Mouse (Mus musculus) bone marrow, adult 2 months (tissue): ENCODE results near the gene Sipa1l3. TPM values are rescaled to one million over a fixed set of nuclear protein-coding genes. Genes with fewer than 3 reads are reported as not detected.

Experiments used
- H3K27ac ChIP-seq: fragments of 200-500 bp; 2 replicates; pipeline ENCODE4 v1.5.1; 2012; ENCODE audit warnings: low read depth, mild to moderate bottlenecking, control low read depth, inconsistent platforms, low read length; ENCODE audit not compliant: control insufficient read depth, poor library complexity, insufficient read depth
- H3K4me1 ChIP-seq: fragments of 200-500 bp; 2 replicates; pipeline ENCODE4 v1.6.1; 2011; ENCODE audit warnings: low read length; ENCODE audit not compliant: control insufficient read depth, insufficient read depth
- H3K4me3 ChIP-seq: fragments of 200-500 bp; replicated peaks from 2 replicates; pipeline ENCODE3; 2011; ENCODE audit warnings: mild to moderate bottlenecking, low read depth, low read length, control low read depth; ENCODE audit not compliant: control insufficient read depth
- CTCF ChIP-seq: fragments of 200-500 bp; IDR thresholded peaks from 2 replicates; pipeline ENCODE4 v1.5.1; 2011; ENCODE audit warnings: low read length, control low read depth; ENCODE audit not compliant: control insufficient read depth, insufficient read depth
- POLR2A ChIP-seq: fragments of 200-500 bp; IDR thresholded peaks from 2 replicates; pipeline ENCODE4 v1.6.1; 2011; ENCODE audit warnings: low read depth, mild to moderate bottlenecking, control low read depth, low read length, borderline replicate concordance; ENCODE audit not compliant: control insufficient read depth
- WGBS: fragments of 180-500 bp; shearing (Covaris S2); methylation state at CpG from one replicate; pipeline ENCODE4 v1.1.7; 2018; 5-methylcytosine and 5-hydroxymethylcytosine counted together
- polyA plus RNA-seq: library from polyadenylated mRNA; stranded (reverse); fragments of >200 nt; gene quantifications from 2 replicates; pipeline ENCODE4 v1.2.4, GENCODE M21; 2011; ENCODE audit warnings: low replicate concordance; ENCODE audit not compliant: missing spikeins, insufficient read depth, insufficient read length

Gene Sipa1l3
- polyA plus RNA-seq, 1 experiment = 16.8 TPM

DNA sequence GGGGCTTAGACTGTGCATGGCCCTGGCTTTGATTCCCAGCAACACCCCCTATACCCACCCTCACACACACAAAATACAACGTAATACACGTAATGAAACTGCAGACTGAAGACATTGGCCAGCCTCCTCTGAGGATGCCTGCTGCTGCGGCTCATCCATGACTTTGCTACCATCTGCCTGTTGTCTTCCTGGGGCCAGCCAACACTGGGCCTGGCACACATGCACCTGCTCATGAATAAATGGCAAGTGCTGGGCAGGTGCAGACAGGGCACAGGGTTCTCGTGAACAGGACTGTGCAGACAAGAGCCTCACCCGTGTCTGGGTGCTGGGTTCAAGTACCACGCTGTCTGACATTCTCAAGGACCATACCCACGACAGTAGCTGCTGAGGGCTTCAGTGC, 174.7 kb downstream of the Sipa1l3 start:
- H3K27ac ChIP-seq = no peak overlapping the region
- no peak overlapping the region for H3K4me3 ChIP-seq
- WGBS = 88% methylated on average over 7 of the region's 7 CpGs
- no peaks in the 10 kb centered on the region for H3K4me1 ChIP-seq
- TF ChIP-seq POLR2A = no peak
- TF ChIP-seq CTCF = no peak

DNA sequence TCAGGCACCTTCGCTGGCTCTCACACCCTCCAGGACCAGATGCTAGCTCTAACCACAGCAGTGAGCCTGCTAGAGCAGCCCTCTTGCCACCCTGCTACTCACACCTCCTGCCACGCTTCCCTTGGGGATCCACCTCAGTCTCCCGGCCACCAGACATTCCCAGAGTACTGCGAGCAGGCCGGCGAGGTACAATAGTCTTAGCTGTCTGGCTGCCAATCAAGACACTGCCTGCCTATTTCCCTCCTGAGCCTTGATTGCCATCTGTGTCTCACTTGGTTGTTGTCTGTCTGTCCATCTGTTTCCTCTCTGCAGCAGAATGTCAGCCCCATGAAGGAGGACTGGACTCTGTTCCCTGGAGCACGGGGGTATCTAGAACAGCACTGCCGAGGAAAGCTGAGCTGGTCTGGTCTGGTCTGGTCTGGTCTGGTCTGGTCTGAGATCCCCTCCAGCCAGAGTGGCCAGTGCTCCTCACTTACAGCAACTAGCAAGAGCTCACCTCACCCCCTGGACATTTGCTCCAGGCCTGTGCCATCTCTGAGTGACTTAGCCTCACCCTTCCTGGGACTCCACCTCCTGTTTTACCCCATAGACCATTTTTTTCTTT, 175.8 kb downstream of the Sipa1l3 start:
- 60% methylated on average over 8 of the region's 8 CpGs for WGBS
- Histone ChIP-seq H3K4me3 (no peak overlapping the region), H3K27ac (no peak overlapping the region; the same call in 1 of the 2 replicates), H3K4me1 (0 out of 2 replicates have a peak, but pooled peaks cover 1% of the 10 kb centered on the region)
- TF ChIP-seq CTCF (no peak), POLR2A (no peak)

DNA sequence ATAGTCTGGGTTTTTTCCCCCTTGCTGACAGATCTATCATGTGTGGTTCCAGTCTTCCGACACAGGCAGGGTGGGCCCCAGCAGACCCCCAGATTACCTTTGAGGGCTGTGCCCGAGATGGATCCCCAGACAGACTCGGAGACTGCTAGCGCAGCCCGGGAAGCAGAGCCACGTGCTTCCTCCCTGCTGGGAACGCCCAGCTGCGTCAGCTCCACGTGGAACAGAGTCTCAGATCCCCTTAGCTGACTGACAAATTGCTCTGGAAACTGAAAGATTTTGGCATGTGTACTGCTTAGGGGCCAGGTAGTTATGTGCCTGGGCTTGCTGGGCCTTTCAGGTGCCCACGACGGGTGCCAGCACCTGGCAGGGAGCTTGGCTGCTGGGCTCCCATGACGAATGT, 176.7 kb downstream of the Sipa1l3 start:
- 85% methylated on average over 12 of the region's 12 CpGs for WGBS
- TF ChIP-seq CTCF = no peak
- no peak for TF ChIP-seq POLR2A
- Histone ChIP-seq H3K4me3 (no peak overlapping the region), H3K27ac (no peak overlapping the region), H3K4me1 (peaks cover 1% of the 10 kb centered on the region; the same call in 1 of the 2 replicates)

DNA sequence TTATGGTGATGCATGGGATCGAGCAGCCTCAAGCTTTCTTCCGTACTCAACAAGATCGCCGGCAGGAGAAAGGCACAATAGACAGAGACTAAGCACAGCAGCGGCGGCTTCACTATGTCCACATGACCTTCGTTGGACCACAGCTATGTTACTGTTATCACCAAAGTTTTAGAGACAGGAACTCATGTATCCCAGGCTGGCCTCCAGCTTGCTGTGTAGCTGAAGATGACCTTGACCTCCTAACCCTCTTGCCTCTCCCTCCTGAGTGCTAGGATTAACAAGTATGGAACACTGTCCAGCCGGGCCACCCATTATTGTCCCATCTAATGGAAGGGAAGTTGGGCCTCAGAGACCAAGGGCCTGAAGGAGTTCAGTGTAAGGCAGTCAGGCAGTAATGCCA, 177.6 kb downstream of the Sipa1l3 start:
- no peak overlapping the region for H3K27ac ChIP-seq
- 86% methylated on average over 8 of the region's 8 CpGs for WGBS
- H3K4me1 ChIP-seq = peaks cover 3% of the 10 kb centered on the region
- no peak overlapping the region for H3K4me3 ChIP-seq
- TF ChIP-seq CTCF = no peak

DNA sequence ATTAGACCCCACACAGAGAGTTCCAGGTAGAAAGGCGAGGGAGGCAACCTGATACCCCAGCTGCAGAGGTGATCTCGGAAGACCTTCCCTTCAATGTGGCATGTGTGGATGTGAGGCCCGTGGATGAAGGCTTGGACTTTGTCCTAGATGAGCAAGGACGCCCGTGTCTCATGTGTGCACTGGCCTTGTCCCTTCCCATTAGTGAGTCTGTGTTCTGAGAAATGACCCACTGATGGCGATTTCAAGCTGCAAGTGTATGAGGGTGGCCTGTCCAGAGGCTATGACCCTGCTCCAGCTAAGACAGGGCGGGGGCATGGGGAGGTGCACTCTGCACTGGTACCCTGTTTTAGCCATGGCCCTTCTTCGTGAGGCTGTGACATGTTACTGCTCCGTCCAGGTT, 178.2 kb downstream of the Sipa1l3 start:
- H3K4me3 ChIP-seq = no peak overlapping the region
- H3K27ac ChIP-seq = no peak overlapping the region
- 87% methylated on average over 9 of the region's 9 CpGs for WGBS
- H3K4me1 ChIP-seq = peaks cover 3% of the 10 kb centered on the region
- TF ChIP-seq CTCF (no peak), POLR2A (no peak)

DNA sequence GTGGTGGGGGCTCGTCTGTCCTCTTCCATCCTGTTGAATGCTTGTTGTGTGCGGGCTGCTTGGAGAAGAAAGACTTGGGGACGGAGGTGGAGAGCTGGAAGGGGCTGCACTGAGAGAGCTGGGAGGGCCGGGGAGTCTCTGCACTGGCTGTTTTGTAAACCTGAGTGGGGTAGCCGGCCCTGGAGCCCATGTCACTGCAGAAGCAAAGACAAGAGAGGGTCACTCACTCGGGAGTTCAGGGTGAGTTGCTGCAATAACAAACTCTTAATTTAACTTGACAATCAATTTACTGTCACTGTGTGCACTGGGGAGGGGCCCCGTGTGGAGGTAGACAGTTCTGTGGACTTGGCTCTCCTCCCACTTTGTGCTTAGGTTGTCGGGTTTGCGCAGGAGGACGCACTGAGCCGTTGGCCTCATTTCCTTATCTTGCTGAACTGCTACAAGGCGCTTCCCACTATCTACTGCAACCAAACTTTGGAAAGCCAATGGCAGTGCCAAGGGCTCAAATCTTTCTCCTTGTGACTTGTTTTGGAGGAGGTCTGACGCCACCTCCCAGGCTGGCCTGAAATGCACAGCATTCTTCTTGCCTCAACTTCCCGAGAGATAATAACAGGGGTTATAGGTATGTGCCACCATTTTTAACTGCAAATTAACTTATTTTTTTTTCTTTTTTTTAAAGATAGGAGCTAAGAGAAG, 179.3 kb downstream of the Sipa1l3 start:
- H3K4me1 ChIP-seq = peaks cover 3% of the 10 kb centered on the region
- peak overlapping the region; percentile 58 for H3K27ac ChIP-seq
- WGBS = 39% methylated on average over 14 of the region's 14 CpGs
- no peak overlapping the region for H3K4me3 ChIP-seq
- no peak for TF ChIP-seq CTCF
- no peak for TF ChIP-seq POLR2A

DNA sequence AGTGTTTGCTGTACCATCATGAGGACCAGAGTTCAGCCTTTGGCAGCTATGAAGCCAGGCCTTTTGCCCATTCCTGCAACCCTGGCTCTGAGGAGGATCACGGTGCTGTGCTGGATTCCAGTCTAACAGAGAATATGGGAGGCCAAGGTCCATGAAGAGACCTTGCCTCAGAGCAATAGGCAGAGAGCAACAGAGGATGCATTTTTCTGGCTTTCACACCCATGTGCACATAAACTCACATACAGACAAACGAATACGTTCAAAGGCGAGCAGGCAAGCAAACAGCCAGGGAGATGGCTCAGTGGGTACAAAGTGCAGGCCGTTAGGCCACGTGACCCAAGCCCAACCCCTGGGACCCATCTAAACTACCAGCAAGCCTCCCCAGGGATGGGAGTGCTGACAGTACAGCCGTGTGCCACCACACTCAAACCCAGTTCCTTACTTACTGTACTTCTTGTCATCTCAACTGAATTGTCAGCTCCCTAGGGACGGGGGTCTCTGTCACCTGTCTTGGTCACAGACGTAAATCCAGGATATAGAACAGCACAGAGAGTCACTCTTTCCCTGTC, 180.0 kb downstream of the Sipa1l3 start:
- TF ChIP-seq CTCF (no peak), POLR2A (no peak)
- Histone ChIP-seq H3K4me1 (peaks cover 3% of the 10 kb centered on the region), H3K27ac (peak overlapping the region; percentile 58), H3K4me3 (no peak overlapping the region)
- WGBS = 55% methylated on average over 9 of the region's 9 CpGs

DNA sequence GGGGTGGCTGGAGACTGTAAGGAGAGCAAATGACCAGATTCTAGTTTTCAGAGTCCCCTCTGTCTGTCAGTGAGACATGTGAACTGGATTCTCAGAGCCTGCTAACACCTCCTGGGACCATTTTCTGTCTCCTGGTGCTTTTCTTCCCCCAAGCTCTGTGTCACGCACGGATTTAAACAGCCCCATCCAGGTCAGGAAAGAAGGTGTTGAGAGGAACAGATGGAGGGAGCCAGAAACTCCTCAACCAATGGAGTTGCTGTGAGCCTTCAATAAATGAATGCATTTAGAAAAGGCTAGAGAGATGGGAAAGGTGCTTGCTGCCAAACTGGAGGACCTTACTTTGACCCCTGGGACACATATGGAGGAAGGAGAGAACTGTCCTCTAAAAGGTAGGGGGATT, 180.7 kb downstream of the Sipa1l3 start:
- no peak overlapping the region for H3K4me3 ChIP-seq
- peak overlapping the region; percentile 58; the same call in 1 of the 2 replicates for H3K27ac ChIP-seq
- WGBS = 81% methylated on average over 2 of the region's 2 CpGs
- peaks cover 3% of the 10 kb centered on the region for H3K4me1 ChIP-seq
- TF ChIP-seq POLR2A = no peak
- no peak for TF ChIP-seq CTCF
